Mouse (Mus musculus): ENCODE data around the gene Irf2.
A peak's percentile ranks its signal among the peaks of the same experiment; 100 is the strongest.

Gene Irf2

DNA sequence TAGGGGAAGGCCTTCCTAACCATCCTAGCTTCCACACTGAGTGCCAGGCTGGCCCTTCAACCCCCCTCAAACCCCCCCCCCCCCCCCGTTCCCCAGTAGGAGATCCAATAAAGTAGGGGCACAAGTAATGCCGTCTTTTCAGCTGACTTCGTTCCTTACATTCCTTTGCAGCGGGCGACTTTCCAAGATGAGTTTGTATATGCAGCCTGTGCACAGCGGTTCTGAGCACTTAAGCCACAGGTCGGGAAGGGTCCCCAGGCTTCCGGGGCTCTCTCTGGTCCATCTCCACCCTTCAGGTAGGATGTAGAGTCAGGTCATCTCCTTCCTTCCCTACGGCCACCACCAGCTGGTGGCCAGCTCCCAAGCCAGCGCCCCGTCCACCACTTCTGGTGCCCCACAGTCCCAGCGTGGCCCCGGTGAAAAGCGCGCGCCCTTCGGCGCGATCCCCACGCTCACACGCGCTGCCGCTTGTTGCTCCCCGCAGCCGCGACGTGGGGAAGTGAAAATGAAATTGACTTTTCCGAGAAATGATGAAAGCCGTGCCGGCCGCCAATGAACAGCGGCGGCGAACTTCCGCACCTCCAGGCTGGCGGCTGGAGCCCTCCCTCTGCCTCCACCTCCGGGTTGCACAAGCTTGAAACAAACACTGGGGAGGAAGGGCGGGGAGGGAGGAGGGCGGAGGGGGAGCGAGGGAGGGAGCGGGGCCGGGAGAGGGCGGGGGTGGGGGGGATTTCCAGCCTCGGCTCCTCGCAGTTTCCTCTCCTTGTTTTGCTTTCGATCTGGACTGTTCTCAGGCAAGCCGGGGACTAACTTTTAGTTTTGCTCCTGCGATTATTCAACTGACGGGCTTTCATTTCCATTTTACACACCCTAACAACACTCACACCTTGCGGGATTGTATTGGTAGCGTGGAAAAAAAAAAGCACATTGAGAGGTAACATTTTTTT, at the start of gene Irf2:
Gene Irf2 (plus strand): TSS at position 730 of the 947 bp plus-strand sequence.
- DNase-seq (ENCODE audit: low spot score in 2 of 2): peak; percentile 76 to 83

DNA sequence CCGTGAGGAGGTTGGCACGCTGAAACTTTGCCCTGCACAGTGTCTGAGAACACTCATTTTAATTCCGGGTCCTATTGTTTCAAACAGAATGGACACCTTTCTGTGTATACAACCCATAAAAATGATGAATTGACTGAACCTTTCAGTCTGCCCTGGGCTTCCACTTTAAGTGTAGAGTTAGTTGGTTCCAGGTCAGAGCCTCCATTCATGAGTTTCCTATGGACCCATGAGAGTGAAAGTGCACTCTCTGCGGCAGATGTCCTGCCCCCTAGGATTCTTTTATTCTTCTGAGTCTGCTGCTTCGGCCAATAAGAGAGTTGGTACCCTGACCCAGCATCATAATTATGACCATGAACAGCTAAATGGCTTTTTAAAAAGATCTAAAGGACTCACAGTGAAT, 49.4 kb upstream of the Irf2 start:
- no peak for DNase-seq (ENCODE audit: low spot score in 2 of 2)

DNA sequence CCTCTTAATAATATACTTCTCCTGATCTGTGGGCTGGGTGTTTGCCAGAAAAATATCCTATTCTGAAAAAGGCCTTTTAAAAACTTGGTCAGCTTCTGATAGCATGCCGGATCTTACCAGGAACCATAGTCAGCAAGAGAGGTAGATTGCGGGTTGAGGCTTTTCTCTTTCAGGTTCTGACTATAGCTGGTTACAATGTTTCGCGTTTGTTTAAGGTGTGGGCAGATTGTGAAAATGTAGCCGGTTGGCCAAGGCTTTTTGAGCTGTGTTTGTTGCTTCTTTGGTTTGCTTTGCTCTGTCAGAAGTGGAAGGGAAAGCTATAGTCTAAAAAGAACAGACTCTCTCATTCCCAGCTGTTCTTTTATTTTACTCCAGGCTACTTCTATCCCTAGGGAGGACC, 49.0 kb upstream of the Irf2 start:
- no peak for DNase-seq (ENCODE audit: low spot score in 2 of 2)

DNA sequence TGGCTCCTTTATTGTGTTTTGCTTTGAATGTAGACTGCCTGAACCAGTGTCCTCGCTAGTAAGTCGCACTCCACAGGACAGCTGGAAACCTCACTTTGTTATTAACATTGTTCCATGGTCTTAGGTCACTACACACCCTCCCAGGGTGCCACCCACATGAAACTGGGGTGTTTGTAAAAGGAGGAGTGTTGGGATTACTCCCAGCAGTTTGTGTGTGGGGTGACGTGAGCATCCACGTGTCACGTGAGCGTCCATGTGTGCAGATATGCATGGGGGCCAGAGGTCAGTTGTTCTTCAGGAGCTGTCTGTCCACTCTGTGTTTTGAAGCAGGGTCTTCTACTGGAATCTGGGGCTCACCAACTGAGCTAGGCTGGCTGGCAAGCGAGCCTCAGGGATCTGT, 48.2 kb upstream of the Irf2 start:
- no peak for DNase-seq (ENCODE audit: low spot score in 2 of 2)

DNA sequence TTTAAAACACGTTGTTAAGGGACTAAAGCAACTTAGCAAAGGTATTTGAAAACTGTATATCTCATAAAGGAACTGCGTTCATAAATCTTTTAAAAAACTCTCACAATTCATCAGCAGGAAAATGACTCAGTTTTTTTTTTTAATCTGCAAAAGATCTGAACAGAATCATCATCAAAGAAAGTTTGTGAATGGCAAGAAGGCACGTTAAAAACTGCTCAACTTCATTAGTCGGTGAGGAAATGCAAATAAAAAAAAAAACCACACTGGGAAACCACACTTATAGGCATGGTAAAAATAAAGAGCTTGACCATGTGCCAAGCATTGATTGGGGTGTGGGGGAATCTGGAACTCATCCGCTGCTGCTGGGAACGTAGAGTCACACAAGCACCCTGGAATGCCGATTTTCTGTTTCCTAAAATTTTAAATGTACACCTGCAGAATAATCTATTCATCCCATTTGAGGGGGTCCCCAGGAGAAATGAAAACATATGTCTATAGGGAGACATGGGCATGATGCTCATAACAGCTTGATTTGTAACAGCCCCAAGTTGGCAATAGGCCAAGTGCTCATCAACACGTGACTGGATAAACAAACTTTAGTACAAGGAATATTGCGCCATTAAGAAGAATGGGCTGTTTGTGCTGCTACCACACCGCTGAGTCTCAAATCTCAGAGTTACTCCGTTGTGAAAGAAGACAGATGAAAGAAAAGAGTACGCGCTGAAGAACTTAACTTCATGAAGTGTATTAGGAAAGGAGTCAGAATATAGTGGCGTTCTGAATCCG, 43.1 kb upstream of the Irf2 start:
- no peak for DNase-seq (ENCODE audit: low spot score in 2 of 2)

DNA sequence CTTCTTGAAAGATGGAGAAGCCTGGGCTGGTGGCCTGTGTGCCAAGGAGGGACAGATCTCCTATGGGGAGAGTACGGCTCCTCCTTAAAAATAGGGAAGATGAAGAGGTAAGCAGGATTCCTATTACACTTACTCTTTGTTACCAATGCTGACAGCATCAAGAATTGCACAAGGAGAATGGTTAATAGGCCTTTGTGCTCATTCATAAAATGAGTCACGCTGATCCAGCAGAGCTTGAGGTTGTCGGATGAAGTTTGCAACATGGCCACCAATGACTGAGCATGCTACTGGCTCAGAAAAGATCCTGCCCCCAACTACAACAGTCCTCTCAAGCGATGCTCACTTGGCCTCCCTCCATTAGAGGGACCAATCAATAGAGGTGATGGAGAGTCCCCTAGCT, 42.0 kb upstream of the Irf2 start:
- DNase-seq (ENCODE audit: low spot score in 2 of 2): no peak

DNA sequence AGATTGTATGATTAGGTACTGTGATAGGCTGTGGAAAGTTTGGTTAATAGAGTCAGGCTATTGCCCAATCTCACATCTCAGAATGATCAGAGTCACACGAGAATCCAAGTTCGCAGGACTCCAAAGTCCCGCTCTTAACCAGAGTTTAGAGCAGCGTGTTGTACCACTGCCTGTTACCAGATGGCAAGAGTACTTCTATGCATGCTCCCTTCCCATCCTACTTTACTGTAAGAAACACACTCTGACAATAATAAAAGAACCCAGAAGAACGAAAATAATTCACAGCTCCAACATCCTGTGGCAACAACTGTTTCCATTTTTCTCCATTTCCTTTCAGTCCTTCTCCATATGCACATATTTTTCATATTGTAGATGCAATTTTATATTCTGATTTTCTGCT, 41.4 kb upstream of the Irf2 start:
- no peak for DNase-seq (ENCODE audit: low spot score in 2 of 2)

DNA sequence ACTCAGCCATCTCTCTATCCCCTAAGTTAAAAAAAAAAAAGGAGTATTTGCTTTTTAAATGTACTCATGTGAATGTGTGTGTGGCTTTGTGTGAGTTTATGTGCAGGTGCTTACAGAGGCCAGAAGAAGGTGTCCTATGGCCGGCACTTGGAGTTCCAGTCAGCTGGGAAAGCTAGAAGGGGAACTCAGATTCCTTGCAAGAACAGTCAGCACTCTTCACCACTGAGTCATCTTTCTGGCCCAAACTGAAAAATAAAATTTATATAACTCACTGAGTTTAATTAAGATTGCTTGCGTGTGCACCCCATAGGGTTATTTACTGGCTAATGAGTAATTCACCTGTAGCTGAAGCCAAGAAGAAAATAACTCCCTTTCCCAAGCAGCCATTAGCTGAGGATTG, 34.4 kb upstream of the Irf2 start:
- DNase-seq (ENCODE audit: low spot score in 2 of 2): no peak

DNA sequence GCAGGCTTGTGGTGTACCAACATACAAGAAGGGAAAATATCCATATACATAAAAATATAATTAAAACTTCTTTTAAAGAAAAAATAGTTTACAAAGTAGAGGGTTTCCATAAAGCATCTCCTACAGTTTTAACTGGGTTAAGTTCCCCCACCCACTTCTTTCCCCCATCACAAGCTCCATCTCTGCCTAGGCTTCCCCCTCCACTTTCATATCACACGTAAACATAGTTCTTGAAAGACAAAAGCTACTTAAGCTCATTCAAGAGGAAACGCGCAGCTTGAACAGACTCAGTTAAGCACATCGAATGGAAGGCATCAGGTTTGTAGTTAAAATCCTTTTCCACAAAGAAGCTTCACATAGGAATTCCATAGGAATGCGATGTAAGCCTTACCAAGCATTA, 32.8 kb upstream of the Irf2 start:
- no peak for DNase-seq (ENCODE audit: low spot score in 2 of 2)

DNA sequence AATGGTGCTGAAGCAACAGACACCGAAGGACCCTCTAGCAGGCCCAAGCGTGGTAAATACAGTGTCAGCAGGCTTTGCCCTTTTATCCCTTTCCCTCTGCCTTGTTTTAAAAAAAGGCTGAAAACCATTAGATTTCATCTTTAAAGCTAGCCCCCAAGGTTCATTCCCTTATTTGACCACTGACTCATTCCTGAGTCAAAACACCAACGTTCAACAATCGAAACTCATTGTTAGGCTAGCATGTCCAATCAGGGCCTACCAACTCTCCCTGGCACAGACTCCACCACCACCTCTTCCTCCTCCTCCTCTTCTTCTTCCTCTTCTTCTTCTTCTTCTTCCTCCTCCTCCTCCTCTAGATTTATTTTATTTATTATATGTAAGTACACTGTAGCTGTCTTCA, 30.2 kb upstream of the Irf2 start:
- DNase-seq (ENCODE audit: low spot score in 2 of 2): no peak

DNA sequence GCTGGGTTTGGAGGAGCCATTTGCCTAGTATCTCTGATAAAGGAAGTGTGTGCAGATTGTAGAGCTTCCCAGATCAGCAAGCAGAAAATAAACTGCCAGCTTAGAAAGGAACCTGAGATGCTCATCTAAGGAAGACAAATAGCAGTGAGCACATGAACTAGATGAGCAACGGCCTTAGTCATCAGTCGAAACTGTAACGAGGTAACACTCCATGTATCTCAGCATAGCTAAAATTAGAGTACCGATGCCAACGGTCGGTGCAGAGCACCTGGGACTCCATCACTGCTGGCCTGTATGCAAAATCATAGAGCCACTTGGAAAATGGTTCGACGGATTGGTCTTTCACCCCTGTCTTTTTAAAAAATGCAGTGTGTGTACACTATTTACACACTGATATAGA, 29.2 kb upstream of the Irf2 start:
- no peak for DNase-seq (ENCODE audit: low spot score in 2 of 2)

DNA sequence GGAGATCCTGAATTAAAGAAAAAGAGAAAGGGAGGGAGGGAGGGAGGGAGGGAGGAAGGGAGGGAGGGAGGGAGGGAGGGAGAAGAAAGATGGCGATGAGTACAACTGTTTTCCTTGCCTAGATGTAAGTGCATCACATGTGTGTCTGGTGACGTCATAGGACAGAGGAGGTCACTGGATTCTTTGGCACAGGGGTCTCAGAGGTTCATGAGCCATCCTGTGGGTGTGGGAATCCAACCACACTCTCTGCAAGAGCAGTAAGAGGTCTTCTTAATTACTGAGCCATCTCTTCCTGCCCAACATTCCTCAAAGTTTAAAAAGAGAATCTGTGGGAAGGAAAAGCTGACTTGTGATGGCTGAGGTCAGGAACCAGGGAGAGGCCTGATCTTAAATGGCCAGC, 28.0 kb upstream of the Irf2 start:
- DNase-seq (ENCODE audit: low spot score in 2 of 2): no peak

DNA sequence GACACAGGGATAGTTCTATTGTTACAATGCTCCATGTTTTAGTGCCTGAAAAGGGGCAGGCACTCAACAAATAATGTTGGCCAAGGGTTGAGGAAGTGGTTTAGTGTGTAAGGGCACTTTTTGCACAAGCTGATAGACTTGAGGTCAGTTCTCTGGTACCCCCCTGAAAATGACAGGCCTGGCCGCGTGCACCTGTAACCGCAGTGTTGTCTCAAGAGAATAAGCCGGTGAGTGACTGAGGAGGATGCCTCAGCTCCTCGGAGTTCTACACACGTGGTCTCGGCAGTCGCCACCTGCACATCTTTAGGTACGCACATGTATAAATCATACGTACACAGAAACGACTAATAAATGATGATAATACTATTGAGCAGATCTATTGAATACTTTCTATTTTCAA, 26.4 kb upstream of the Irf2 start:
- DNase-seq (ENCODE audit: low spot score in 2 of 2): peak; percentile 18 to 21

DNA sequence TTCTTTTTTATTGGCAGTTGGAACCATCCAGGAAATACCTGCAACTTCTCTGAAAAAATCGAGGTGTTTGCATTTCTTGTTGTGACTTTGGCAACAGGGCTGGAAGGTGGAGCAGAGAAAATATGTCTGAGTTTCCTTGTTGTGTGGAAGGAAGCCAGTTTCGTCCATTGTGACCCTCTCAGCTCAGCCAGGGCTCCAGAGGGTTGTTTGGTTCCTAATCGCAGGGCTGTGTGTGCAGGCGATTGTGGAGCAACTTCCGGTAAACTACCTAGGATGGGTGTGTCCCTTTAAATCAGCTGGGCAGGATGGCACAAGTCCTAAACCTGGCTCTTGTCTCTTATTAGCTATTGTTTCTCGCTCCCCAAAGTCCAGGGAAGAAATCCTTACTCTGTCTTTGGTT, 25.7 kb upstream of the Irf2 start:
- no peak for DNase-seq (ENCODE audit: low spot score in 2 of 2)

DNA sequence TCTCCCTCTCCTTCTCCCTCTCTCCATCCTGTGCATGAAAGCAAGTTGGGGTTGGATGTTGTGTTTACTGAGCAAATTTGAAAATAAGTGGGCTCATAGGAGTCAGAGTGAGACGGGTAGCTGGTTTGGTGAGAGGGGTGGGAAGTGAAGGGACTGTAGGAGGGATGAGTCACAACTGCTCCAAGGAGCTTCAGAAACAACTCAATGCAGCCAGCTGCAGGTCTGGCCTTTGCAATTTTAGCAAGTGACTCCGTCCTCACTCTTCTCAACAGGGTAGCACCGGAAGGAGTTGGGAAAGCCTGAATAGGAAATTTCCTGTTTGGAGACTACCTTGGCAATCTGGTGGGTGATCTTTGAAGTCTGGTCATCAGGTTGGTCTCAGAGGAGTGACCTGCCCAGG, 25.1 kb upstream of the Irf2 start:
- no peak for DNase-seq (ENCODE audit: low spot score in 2 of 2)

DNA sequence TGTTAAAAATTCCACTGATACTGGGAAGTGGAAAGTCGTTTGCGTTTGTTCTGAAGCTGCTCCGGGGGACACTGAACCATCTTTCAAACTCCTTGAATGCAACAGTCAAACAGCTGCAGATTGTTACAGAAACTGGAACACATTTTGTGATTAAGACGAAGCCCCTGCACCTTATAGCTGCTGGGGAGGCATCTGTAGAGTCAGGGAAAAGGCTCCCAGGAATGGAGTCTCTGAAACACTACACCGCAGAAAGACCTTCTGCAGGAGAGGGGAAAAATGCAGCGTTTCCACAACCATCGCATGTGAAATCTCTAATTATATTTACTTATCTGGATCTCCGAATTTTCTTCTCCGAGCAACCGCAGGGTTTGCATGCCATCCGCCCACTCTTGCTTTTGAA, 23.1 kb upstream of the Irf2 start:
- no peak for DNase-seq (ENCODE audit: low spot score in 2 of 2)

DNA sequence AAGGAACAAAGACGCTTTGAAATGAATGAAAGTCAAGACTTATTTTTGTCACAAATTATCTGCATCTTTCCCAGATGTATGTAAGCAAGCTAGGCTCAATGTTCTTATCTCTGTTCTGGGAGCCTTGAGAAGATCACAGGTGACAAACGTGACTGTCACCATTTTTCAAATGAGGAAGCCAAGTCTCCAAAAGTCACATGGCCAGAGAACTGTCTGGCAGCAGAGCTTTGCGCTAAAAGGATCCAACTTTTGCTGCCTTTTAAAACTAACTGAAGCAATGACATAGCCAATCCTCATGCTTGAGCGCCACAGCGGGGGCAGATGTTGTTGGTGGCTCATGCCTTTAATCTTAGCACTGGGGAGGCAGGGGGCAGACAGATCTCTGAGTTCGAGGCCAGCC, 22.4 kb upstream of the Irf2 start:
- DNase-seq (ENCODE audit: low spot score in 2 of 2): no peak

DNA sequence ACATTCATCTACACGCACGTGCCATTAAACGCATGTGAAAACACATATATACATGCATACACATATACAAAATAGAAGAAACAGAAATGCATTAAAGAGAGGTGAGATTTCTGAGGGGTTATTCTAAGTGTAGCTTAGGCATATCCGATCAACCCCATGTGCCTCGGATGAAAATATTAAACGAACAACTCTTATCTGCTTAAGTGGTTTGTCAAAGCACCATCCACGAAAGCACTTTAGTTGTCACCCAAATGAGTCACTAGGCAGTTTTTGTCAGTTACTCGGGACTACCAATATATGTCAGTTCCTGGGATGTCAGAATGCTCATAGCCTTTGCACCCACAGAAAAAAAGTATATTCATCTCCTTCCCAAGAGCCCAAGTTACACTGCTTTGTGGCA, 21.2 kb upstream of the Irf2 start:
- no peak for DNase-seq (ENCODE audit: low spot score in 2 of 2)

DNA sequence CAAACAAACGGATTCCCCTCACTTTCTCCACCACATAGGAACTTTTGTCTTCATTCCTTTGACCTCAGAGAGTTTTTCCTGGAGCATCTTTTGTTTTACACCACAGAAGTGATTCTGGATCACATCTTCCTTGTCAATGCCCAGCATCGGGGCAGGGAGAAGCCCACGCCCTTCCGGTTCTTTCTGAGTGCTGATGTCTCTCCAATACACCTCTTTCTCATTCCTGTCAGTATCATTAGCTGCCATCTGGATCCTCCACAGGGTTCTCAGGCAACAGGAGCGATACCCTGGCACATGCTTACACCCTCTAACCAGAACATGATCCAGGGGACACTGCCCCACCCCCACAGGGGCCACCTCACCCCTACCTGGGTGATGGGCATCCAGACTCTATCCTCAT, 20.8 kb upstream of the Irf2 start:
- DNase-seq (ENCODE audit: low spot score in 2 of 2): no peak

DNA sequence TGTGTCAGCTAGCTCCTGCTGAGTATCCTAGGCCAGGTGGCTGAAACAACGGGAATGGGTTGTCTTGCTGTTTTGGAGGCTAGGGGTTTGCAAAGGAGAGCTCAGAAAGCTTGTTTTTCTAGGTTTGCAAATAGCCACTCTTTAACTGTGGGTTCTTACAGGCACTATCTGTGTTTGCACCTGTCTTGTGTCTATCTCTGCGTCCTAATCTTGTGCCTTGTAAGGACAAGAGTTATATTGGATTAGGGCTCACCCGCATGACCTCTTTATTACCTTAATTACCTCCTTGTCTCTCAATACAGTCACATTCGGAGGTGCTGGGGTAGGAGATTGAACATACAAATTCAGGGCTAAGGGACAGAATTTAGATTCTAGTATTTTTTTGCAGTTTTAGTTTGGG, 18.9 kb upstream of the Irf2 start:
- no peak for DNase-seq (ENCODE audit: low spot score in 2 of 2)

DNA sequence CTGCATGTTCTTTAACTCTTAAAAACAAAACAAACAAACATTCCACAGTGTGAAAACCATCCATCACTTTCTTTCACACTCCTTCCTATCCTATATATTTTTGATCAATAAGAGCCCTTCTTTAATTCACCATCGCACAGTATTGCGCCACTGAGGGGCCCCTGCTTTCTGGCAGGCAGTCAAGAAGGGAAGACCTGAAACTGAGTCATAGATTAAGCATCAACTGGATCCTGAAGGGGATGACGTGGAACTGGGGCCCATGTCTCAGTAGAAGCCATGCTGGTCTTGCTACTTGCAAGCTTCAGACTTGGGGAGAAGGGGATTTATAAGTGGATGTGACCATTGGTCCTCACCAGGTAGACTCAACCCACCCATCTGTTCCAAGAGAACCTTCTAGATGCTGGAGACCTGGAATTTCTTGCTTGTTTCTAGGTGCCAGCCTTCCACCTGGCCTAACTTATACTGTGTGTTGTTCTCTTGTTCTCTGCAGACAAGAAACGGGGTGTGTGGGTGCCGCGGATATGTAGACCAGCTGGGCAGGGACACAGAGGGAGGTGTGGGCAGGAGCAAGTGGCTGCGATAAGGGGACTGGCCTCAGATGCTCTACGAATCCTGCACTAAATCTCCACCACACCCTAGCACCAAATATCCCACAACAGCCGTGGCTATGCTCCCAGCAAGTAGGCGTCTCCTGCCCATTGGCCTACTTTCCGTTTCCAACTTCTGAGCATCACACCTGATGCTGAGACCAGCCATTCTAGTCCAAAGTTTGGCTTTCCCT, 18.3 kb upstream of the Irf2 start:
- peak in 1 of 2 experiments; percentile 15 for DNase-seq (ENCODE audit: low spot score in 2 of 2)

DNA sequence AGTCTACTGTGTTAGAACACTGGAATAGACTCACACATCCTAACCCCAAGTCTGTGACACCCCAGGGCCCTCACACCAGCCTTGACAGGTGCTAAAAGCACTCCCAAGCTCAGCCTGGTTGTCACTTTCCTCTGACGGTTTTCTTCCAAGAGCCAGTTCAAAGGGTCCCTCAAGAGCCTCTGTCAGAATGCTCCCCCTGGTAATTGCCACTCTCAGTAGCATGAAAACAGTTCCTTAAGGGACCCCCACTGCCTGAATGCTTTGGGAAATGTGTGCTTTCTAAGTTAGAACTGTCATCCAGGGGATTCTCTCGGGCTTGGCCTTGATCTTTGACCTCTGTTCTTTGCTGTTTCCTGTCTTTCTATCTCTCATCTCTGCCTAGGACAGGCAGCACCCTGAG, 17.0 kb upstream of the Irf2 start:
- no peak for DNase-seq (ENCODE audit: low spot score in 2 of 2)

All from spleen, postnatal 14 days (tissue).